Comparison of ENCODE assay signal across 8 mouse cellular contexts in genomic region chr15:78899740-78900584, GRCm38 (mm10). TPM values are rescaled to one million over a fixed set of nuclear protein-coding genes. Genes with fewer than 3 reads are reported as not detected.
DNase-seq lines count a peak whose midpoint lies in the region; ATAC-seq and TF ChIP-seq lines count a peak whose summit lies in the region.

Sh3bp1 (plus strand) TSS chr15:78899768.

- peak within 1 kb of the TSS; percentile 85 for H3K9ac ChIP-seq in liver, embryonic 13.5 days

- H3K27ac ChIP-seq in kidney, adult 2 months (ENCODE audit: insufficient read depth, low read depth, low read length): peak within 1 kb of the TSS; percentile 43
- H3K27ac ChIP-seq in liver, embryonic 13.5 days: peak within 1 kb of the TSS; percentile 89

- H3K27me3 ChIP-seq in kidney, adult 2 months (replicated peaks; ENCODE audit: control insufficient read depth, insufficient read depth, low read length): no peaks in the 10 kb centered on the region
- no peaks in the 10 kb centered on the region for H3K27me3 ChIP-seq in liver, embryonic 13.5 days

- TF ChIP-seq CTCF in kidney, adult 2 months (conservative IDR thresholded peaks at IDR 0.05; ENCODE audit: insufficient read depth, insufficient read length, low read depth, low read length): no peak

- DNase-seq in left cerebral cortex, adult 18-20 months (ENCODE audit: low spot score in 2 of 2): peak; percentile 57 to 72
- no peak for DNase-seq in left cerebral cortex, adult 11 months (ENCODE audit: low spot score)
- DNase-seq in kidney, adult 2 months: peak; percentile 72
- peak; percentile 66 for DNase-seq in liver, embryonic 13.5 days
- peak; percentile 80 for DNase-seq in naive thymus-derived CD4-positive, alpha-beta T cell, adult 2 months (ENCODE audit: low read depth)
- DNase-seq in testis, postnatal 14 days (ENCODE audit: low spot score): peak; percentile 50

- H3K36me3 ChIP-seq in kidney, adult 2 months (ENCODE audit: control insufficient read depth, insufficient read depth, low read length): no peaks in the 10 kb centered on the region
- peaks cover 33% of the 10 kb centered on the region for H3K36me3 ChIP-seq in liver, embryonic 13.5 days

- 6% methylated on average over 47 of the region's 47 CpGs for WGBS in kidney, adult 2 months
- 1% methylated on average over 38 of the region's 47 CpGs for WGBS in liver, embryonic 13.5 days (ENCODE audit: insufficient replicate concordance)

- 0 out of 2 replicates have a peak, but pooled peaks have one; percentile 10 for ATAC-seq in common myeloid progenitor, adult 5-6 weeks (replicated peaks; ENCODE audit: low read depth, poor library complexity, severe bottlenecking)
- ATAC-seq in granulocyte monocyte progenitor cell, adult 5-6 weeks (replicated peaks; ENCODE audit: poor library complexity, severe bottlenecking): peak; percentile 10; the same call in 1 of the 2 replicates
- ATAC-seq in liver, embryonic 13.5 days (ENCODE audit: low read depth): peak; percentile 63

- peak within 1 kb of the TSS; percentile 83 for H3K4me3 ChIP-seq in kidney, adult 2 months (ENCODE audit: insufficient read depth, low read depth, low read length)
- H3K4me3 ChIP-seq in liver, embryonic 13.5 days (replicated peaks): peak within 1 kb of the TSS; percentile 84

- peak within 1 kb of the TSS; percentile 97 for H3K4me2 ChIP-seq in liver, embryonic 13.5 days

- H3K9me3 ChIP-seq in liver, embryonic 13.5 days (replicated peaks): no peaks in the 10 kb centered on the region

- TF ChIP-seq POLR2A in kidney, adult 2 months (IDR thresholded peaks at IDR 0.05; ENCODE audit: low read depth, low read length): no peak

- no peaks in the 10 kb centered on the region for H3K4me1 ChIP-seq in kidney, adult 2 months (ENCODE audit: control insufficient read depth, insufficient read depth, low read length)
- peaks cover 77% of the 10 kb centered on the region for H3K4me1 ChIP-seq in liver, embryonic 13.5 days (replicated peaks)

RNA-seq across cellular contexts. Expression of gene Sh3bp1, which starts in this region (rescaled TPM):
- total RNA-seq in left cerebral cortex, adult 18-20 months (2021): 10 to 100 TPM; 33.8 to 39.9 TPM
- 17.4 and 33.3 TPM in 2 replicates for total RNA-seq in common myeloid progenitor, adult 5-6 weeks (2017)
- 58.0 and 70.8 TPM in 2 replicates for total RNA-seq in granulocyte monocyte progenitor cell, adult 5-6 weeks (2014; fragmentation: Nextera tagmentation)
- total RNA-seq in granulocyte monocyte progenitor cell, adult 5-6 weeks (2017): 19.3 and 29.4 TPM in 2 replicates
- polyA plus RNA-seq in kidney, adult 2 months (2012; rRNA removed): 26.2 and 30.0 TPM in 2 replicates
- polyA plus RNA-seq in liver, embryonic 13.5 days (2015; fragmentation: Nextera tagmentation; extraction: Ambion mirVana): 17.7 and 22.2 TPM in 2 replicates

Comparison
In these comparisons a context has a peak if more than half of its experiments do, and no peak if none do; other contexts are left out.
1. ATAC-seq: peak in every context shown above with its lines; median percentile 63 in liver, embryonic 13.5 days; 10 in common myeloid progenitor, adult 5-6 weeks; 10 in granulocyte monocyte progenitor cell, adult 5-6 weeks.